26 mouse cellular contexts compared by ENCODE assay signal in genomic region chr14:34353326-34353725, GRCm38 (mm10). TPM values are rescaled to one million over a fixed set of nuclear protein-coding genes. Genes with fewer than 3 reads are reported as not detected.
A peak's percentile ranks its signal among the peaks of the same experiment; 100 is the strongest.
DNase-seq lines count a peak whose midpoint lies in the region; ATAC-seq and TF ChIP-seq lines count a peak whose summit lies in the region.
"Had no signal": no experiment of that assay in that cellular context is flagged by ENCODE, and none has a peak within 500 bp of the region (broad histone marks: within the 10 kb centered on the region; RNA-seq: fewer than 3 reads in every experiment).

No protein-coding gene starts in this region.

- no peak for TF ChIP-seq CTCF in liver, adult 2 months (IDR thresholded peaks at IDR 0.05; ENCODE audit: low read depth, low read length)
- TF ChIP-seq CTCF in liver, postnatal 0 days (IDR thresholded peaks at IDR 0.05; ENCODE audit: low read depth) = no peak
- no peak for TF ChIP-seq CTCF in lung, postnatal 0 days (IDR thresholded peaks at IDR 0.05)

- no peak for DNase-seq in liver, adult 2 months (ENCODE audit: extremely low read depth, low read depth, low spot score)
- no peak for DNase-seq in liver, postnatal 0 days
- DNase-seq in lung, postnatal 0 days (ENCODE audit: low spot score) = peak; percentile 53
- peak; percentile 72 for DNase-seq in lung, postnatal 36 days
- no peak for DNase-seq in ovary, postnatal 10 days (ENCODE audit: low spot score)
- DNase-seq: adrenal gland, postnatal 14 days; cerebellum, adult 11-12 months; cerebellum, adult 9-10 months; cerebellum, postnatal 25 days; gastrocnemius, postnatal 14 days; heart, adult 2 months had no signal

- no peaks in the 10 kb centered on the region for H3K36me3 ChIP-seq in liver, adult 2 months (ENCODE audit: control insufficient read depth, insufficient read depth, low read length)
- H3K36me3 ChIP-seq in liver, postnatal 0 days (replicated peaks; ENCODE audit: insufficient read depth, low read length) = no peaks in the 10 kb centered on the region
- no peaks in the 10 kb centered on the region for H3K36me3 ChIP-seq in lung, postnatal 0 days (ENCODE audit: insufficient read depth, low read length)
- H3K36me3 ChIP-seq in hindbrain, embryonic 12.5 days = no peaks in the 10 kb centered on the region
- H3K36me3 ChIP-seq: embryonic facial prominence, embryonic 12.5 days; forebrain, embryonic 15.5 days; heart, embryonic 12.5 days; hindbrain, embryonic 10.5 days; hindbrain, embryonic 15.5 days had no signal

- no peaks in the 10 kb centered on the region for H3K27me3 ChIP-seq in liver, adult 2 months (ENCODE audit: control insufficient read depth, insufficient read depth, low read length)
- no peaks in the 10 kb centered on the region for H3K27me3 ChIP-seq in liver, postnatal 0 days (ENCODE audit: insufficient read depth, low read length)
- H3K27me3 ChIP-seq in lung, postnatal 0 days (replicated peaks; ENCODE audit: insufficient read depth, low read length) = no peaks in the 10 kb centered on the region
- no peaks in the 10 kb centered on the region for H3K27me3 ChIP-seq in hindbrain, embryonic 12.5 days
- H3K27me3 ChIP-seq: embryonic facial prominence, embryonic 12.5 days; forebrain, embryonic 15.5 days; heart, embryonic 12.5 days; hindbrain, embryonic 15.5 days had no signal

- no peak overlapping the region for H3K4me2 ChIP-seq in liver, postnatal 0 days (ENCODE audit: low read depth, low read length)
- H3K4me2 ChIP-seq in lung, postnatal 0 days (replicated peaks; ENCODE audit: low read depth, low read length) = no peak overlapping the region
- no peak overlapping the region for H3K4me2 ChIP-seq in hindbrain, embryonic 12.5 days (replicated peaks)
- H3K4me2 ChIP-seq: embryonic facial prominence, embryonic 12.5 days; forebrain, embryonic 15.5 days; heart, embryonic 12.5 days; hindbrain, embryonic 15.5 days had no signal

- H3K9me3 ChIP-seq in liver, postnatal 0 days (ENCODE audit: low read length) = no peaks in the 10 kb centered on the region
- no peaks in the 10 kb centered on the region for H3K9me3 ChIP-seq in lung, postnatal 0 days (ENCODE audit: low read length)
- H3K9me3 ChIP-seq in hindbrain, embryonic 12.5 days (replicated peaks) = no peaks in the 10 kb centered on the region
- H3K9me3 ChIP-seq: embryonic facial prominence, embryonic 12.5 days; forebrain, embryonic 15.5 days; heart, embryonic 12.5 days; hindbrain, embryonic 10.5 days; hindbrain, embryonic 15.5 days had no signal

- no peaks in the 10 kb centered on the region for H3K79me2 ChIP-seq in liver, adult 2 months (ENCODE audit: control insufficient read depth, insufficient read depth, low read length)

- no peak overlapping the region for H3K4me3 ChIP-seq in liver, adult 2 months (ENCODE audit: insufficient read depth, low read depth, low read length)
- no peak overlapping the region for H3K4me3 ChIP-seq in liver, postnatal 0 days (ENCODE audit: low read depth, low read length)
- no peak overlapping the region for H3K4me3 ChIP-seq in lung, postnatal 0 days (ENCODE audit: low read depth, low read length)
- no peak overlapping the region for H3K4me3 ChIP-seq in hindbrain, embryonic 12.5 days
- H3K4me3 ChIP-seq: embryonic facial prominence, embryonic 12.5 days; forebrain, embryonic 15.5 days; heart, adult 2 months; heart, embryonic 12.5 days; hindbrain, embryonic 10.5 days; hindbrain, embryonic 15.5 days had no signal

- no peak for ATAC-seq in liver, postnatal 0 days
- ATAC-seq in lung, postnatal 0 days = peak; percentile 16; the same call in 1 of the 2 replicates
- no peak for ATAC-seq in frontal cortex, adult (ENCODE audit: low TSS enrichment)
- no peak for ATAC-seq in hindbrain, embryonic 12.5 days (ENCODE audit: low FRiP score)
- ATAC-seq: forebrain, embryonic 15.5 days had no signal

- H3K9ac ChIP-seq in liver, adult 2 months (ENCODE audit: low read depth, low read length) = peak overlapping the region; percentile 46
- no peak overlapping the region for H3K9ac ChIP-seq in liver, postnatal 0 days (replicated peaks)
- no peak overlapping the region for H3K9ac ChIP-seq in lung, postnatal 0 days (replicated peaks; ENCODE audit: low read depth)
- H3K9ac ChIP-seq in hindbrain, embryonic 12.5 days = no peak overlapping the region
- H3K9ac ChIP-seq: embryonic facial prominence, embryonic 12.5 days; forebrain, embryonic 15.5 days; heart, embryonic 12.5 days; hindbrain, embryonic 15.5 days had no signal

- no peak for TF ChIP-seq EP300 in liver, postnatal 0 days (IDR thresholded peaks at IDR 0.05; ENCODE audit: low read depth)
- TF ChIP-seq EP300 in lung, postnatal 0 days (IDR thresholded peaks at IDR 0.05) = no peak

- H3K27ac ChIP-seq in liver, adult 2 months (replicated peaks; ENCODE audit: insufficient read depth, low read depth, low read length) = peak overlapping the region; percentile 87
- no peak overlapping the region for H3K27ac ChIP-seq in liver, postnatal 0 days (ENCODE audit: low read depth)
- H3K27ac ChIP-seq in lung, postnatal 0 days (ENCODE audit: low read length) = no peak overlapping the region
- H3K27ac ChIP-seq in hindbrain, embryonic 12.5 days = no peak overlapping the region
- H3K27ac ChIP-seq: embryonic facial prominence, embryonic 12.5 days; forebrain, embryonic 15.5 days; heart, adult 2 months; hindbrain, embryonic 10.5 days; hindbrain, embryonic 15.5 days had no signal

- peaks cover 62% of the 10 kb centered on the region for H3K4me1 ChIP-seq in liver, adult 2 months (ENCODE audit: control insufficient read depth, insufficient read depth, low read length)
- peaks cover 25% of the 10 kb centered on the region for H3K4me1 ChIP-seq in liver, postnatal 0 days (ENCODE audit: insufficient read depth)
- no peaks in the 10 kb centered on the region for H3K4me1 ChIP-seq in lung, postnatal 0 days (ENCODE audit: insufficient read depth, low read depth, low read length)
- no peaks in the 10 kb centered on the region for H3K4me1 ChIP-seq in hindbrain, embryonic 12.5 days
- H3K4me1 ChIP-seq: embryonic facial prominence, embryonic 12.5 days; forebrain, embryonic 15.5 days; hindbrain, embryonic 15.5 days had no signal

- WGBS in liver, adult 2 months = 92% methylated on average over 3 of the region's 3 CpGs
- 85% methylated on average over 3 of the region's 3 CpGs for WGBS in liver, postnatal 0 days (ENCODE audit: insufficient replicate concordance)
- WGBS in lung, postnatal 0 days = 74% methylated on average over 3 of the region's 3 CpGs
- 96% methylated on average over 3 of the region's 3 CpGs for WGBS in hindbrain, embryonic 12.5 days

- no peak for TF ChIP-seq POLR2A in liver, adult 2 months (IDR thresholded peaks at IDR 0.05; ENCODE audit: extremely low read depth, insufficient read depth, low read length)

RNA-seq across cellular contexts. Expression of gene Fam25c, which starts 1.9 kb away (rescaled TPM):
- 56.3 and 66.7 TPM in 2 replicates for total RNA-seq in liver, adult 2 months (2014; rRNA removed)
- 74.3 and 146 TPM in 2 replicates for polyA plus RNA-seq in liver, adult 2 months (2012; rRNA removed)
- 5.8 and 5.9 TPM in 2 replicates for polyA plus RNA-seq in liver, postnatal 0 days (2015; fragmentation: Nextera tagmentation; extraction: Ambion mirVana)
- 0.45 TPM in 1 of 2 replicates, not detected in the other for polyA plus RNA-seq in lung, postnatal 0 days (2015; fragmentation: Nextera tagmentation; extraction: Ambion mirVana)
- polyA plus RNA-seq in hindbrain, embryonic 12.5 days (2016; fragmentation: Nextera tagmentation; extraction: Ambion mirVana) = not detected in 2 replicates
- total RNA-seq: gastrocnemius, adult 18-20 months; heart, adult 2 months; heart, postnatal 25 days had no signal
- polyA plus RNA-seq: C2C12; cortical plate, adult 2 months; embryonic facial prominence, embryonic 12.5 days; forebrain, embryonic 11.5 days; forebrain, embryonic 15.5 days; frontal cortex, adult 2 months; gonadal fat pad, adult 2 months; heart, adult 2 months; heart, embryonic 12.5 days; heart, embryonic 16.5 days; hindbrain, embryonic 10.5 days; hindbrain, embryonic 15.5 days had no signal

RNA-seq across cellular contexts. Expression of gene Sncg, which starts 21.3 kb away (rescaled TPM):
- total RNA-seq in liver, adult 2 months (2014; rRNA removed) = 0.20 and 0.46 TPM in 2 replicates
- 0.11 and 0.45 TPM in 2 replicates for polyA plus RNA-seq in liver, adult 2 months (2012; rRNA removed)
- 0.34 and 0.72 TPM in 2 replicates for polyA plus RNA-seq in liver, postnatal 0 days (2015; fragmentation: Nextera tagmentation; extraction: Ambion mirVana)
- polyA plus RNA-seq in lung, postnatal 0 days (2015; fragmentation: Nextera tagmentation; extraction: Ambion mirVana) = 2.1 and 2.2 TPM in 2 replicates
- polyA plus RNA-seq in hindbrain, embryonic 12.5 days (2016; fragmentation: Nextera tagmentation; extraction: Ambion mirVana) = 130 and 136 TPM in 2 replicates

RNA-seq across cellular contexts. Expression of gene Mmrn2, which starts 21.9 kb away (rescaled TPM):
- 9.2 and 10.7 TPM in 2 replicates for total RNA-seq in liver, adult 2 months (2014; rRNA removed)
- 3.0 and 3.4 TPM in 2 replicates for polyA plus RNA-seq in liver, adult 2 months (2012; rRNA removed)
- polyA plus RNA-seq in liver, postnatal 0 days (2015; fragmentation: Nextera tagmentation; extraction: Ambion mirVana) = 3.2 and 3.3 TPM in 2 replicates
- polyA plus RNA-seq in lung, postnatal 0 days (2015; fragmentation: Nextera tagmentation; extraction: Ambion mirVana) = 15.4 and 16.5 TPM in 2 replicates
- 7.0 and 7.3 TPM in 2 replicates for polyA plus RNA-seq in hindbrain, embryonic 12.5 days (2016; fragmentation: Nextera tagmentation; extraction: Ambion mirVana)

RNA-seq across cellular contexts. Expression of gene Glud1, which starts 42.8 kb away (rescaled TPM):
- total RNA-seq in liver, adult 2 months (2014; rRNA removed) = 691 and 755 TPM in 2 replicates
- polyA plus RNA-seq in liver, adult 2 months (2012; rRNA removed) = 633 and 710 TPM in 2 replicates
- polyA plus RNA-seq in liver, postnatal 0 days (2015; fragmentation: Nextera tagmentation; extraction: Ambion mirVana) = 159 and 163 TPM in 2 replicates
- polyA plus RNA-seq in lung, postnatal 0 days (2015; fragmentation: Nextera tagmentation; extraction: Ambion mirVana) = 63.2 and 64.3 TPM in 2 replicates
- 97.7 and 110 TPM in 2 replicates for polyA plus RNA-seq in hindbrain, embryonic 12.5 days (2016; fragmentation: Nextera tagmentation; extraction: Ambion mirVana)

RNA-seq across cellular contexts. Expression of gene Shld2, which starts 43.0 kb away (rescaled TPM):
- total RNA-seq in liver, adult 2 months (2014; rRNA removed) = 25.4 and 36.4 TPM in 2 replicates
- polyA plus RNA-seq in liver, adult 2 months (2012; rRNA removed) = 9.2 and 12.2 TPM in 2 replicates
- polyA plus RNA-seq in liver, postnatal 0 days (2015; fragmentation: Nextera tagmentation; extraction: Ambion mirVana) = 10.7 and 13.6 TPM in 2 replicates
- 7.5 and 9.7 TPM in 2 replicates for polyA plus RNA-seq in lung, postnatal 0 days (2015; fragmentation: Nextera tagmentation; extraction: Ambion mirVana)
- 8.5 and 9.4 TPM in 2 replicates for polyA plus RNA-seq in hindbrain, embryonic 12.5 days (2016; fragmentation: Nextera tagmentation; extraction: Ambion mirVana)

Comparison
In these comparisons a context has a peak if more than half of its experiments do, and no peak if none do; other contexts are left out.
1. RNA of gene Fam25c, which starts 1.9 kb away (polyA plus RNA-seq): 74.3 to 146 TPM in liver, adult 2 months; 5.8 to 5.9 TPM in liver, postnatal 0 days, 0.45 TPM in lung, postnatal 0 days and not detected in hindbrain, embryonic 12.5 days; every median in the first group is over 10 times any median in the second.
2. DNase-seq: peak in lung, postnatal 0 days (single experiment) and lung, postnatal 36 days (single experiment); none in liver, adult 2 months (single experiment), liver, postnatal 0 days (single experiment) and ovary, postnatal 10 days (single experiment).
3. RNA of gene Sncg, which starts 21.3 kb away (polyA plus RNA-seq): 130 to 136 TPM in hindbrain, embryonic 12.5 days; 2.1 to 2.2 TPM in lung, postnatal 0 days, 0.11 to 0.45 TPM in liver, adult 2 months and 0.34 to 0.72 TPM in liver, postnatal 0 days; every median in the first group is over 10 times any median in the second.